Mouse (Mus musculus) layer of hippocampus, adult 2 months (tissue): ENCODE measurements around the gene Sfrp4. TPM values are rescaled to one million over a fixed set of nuclear protein-coding genes. Genes with fewer than 3 reads are reported as not detected.

ENCODE experiments used
- DNase-seq, 2 experiments: peaks; one replicate each; pipeline ENCODE4 v3.0.0; 2022; ENCODE audit warnings: low spot score in 2 of 2
- H3K27ac ChIP-seq: fragments of 200-600 bp; 2 replicates; pipeline ENCODE4 v1.8.1; 2022
- H3K4me3 ChIP-seq: fragments of 200-600 bp; 2 replicates; pipeline ENCODE4 v1.8.1; 2022; ENCODE audit warnings: mild to moderate bottlenecking
- CTCF ChIP-seq: fragments of 200-600 bp; conservative IDR thresholded peaks from 2 replicates; pipeline ENCODE4 v1.8.1; 2022; ENCODE audit warnings: antibody characterized with exemption, mild to moderate bottlenecking, moderate library complexity
- total RNA-seq, 2 experiments: library from RNA; stranded (reverse); gene quantifications; 2 replicates each; pipeline ENCODE4 v1.2.3; 2021

Gene Sfrp4
- total RNA-seq, 2 experiments from 2014 or later = 2.1 to 2.7 TPM

DNA sequence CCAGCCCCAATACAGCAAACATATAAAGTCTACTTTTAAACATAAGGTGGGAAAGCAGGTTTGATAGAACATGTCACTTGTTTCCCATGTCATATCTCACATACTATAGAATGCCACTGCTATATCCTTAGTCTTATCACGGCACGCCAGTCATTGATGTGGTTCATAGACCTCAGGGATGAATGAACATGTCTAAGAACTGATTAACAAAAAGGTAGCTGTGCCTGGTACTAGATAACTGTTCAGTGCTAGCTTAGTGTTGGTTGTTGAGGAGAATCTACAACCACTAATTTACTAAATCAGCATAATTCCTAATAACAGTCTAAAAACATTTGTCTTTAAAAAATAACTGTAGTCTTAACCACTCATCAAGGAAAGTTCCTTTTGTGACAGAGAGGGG, 26.9 kb downstream of the Sfrp4 start:
- Histone ChIP-seq H3K27ac (no peak overlapping the region), H3K4me3 (no peak overlapping the region)
- no peak for DNase-seq
- no peak for TF ChIP-seq CTCF

DNA sequence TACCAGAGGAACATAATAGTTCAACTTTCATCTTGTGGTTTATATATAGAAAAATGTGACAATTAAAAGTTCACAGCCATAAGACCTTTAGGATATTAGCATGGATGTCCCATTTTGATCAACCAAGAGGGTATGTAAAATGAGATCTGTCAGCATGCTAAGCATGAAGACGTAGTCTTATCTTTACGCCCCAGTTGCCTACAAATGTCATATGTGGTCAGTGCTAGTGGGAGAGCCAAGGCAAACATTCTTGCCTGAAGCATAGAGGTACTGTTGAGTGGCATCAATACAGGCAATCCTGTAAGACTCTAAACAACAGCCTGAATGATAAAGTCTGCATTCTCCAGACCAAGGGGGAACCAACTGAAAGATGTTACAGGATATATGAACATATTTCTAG, 29.5 kb downstream of the Sfrp4 start:
- Histone ChIP-seq H3K27ac (no peak overlapping the region), H3K4me3 (no peak overlapping the region)
- no peak for TF ChIP-seq CTCF
- DNase-seq = no peak

DNA sequence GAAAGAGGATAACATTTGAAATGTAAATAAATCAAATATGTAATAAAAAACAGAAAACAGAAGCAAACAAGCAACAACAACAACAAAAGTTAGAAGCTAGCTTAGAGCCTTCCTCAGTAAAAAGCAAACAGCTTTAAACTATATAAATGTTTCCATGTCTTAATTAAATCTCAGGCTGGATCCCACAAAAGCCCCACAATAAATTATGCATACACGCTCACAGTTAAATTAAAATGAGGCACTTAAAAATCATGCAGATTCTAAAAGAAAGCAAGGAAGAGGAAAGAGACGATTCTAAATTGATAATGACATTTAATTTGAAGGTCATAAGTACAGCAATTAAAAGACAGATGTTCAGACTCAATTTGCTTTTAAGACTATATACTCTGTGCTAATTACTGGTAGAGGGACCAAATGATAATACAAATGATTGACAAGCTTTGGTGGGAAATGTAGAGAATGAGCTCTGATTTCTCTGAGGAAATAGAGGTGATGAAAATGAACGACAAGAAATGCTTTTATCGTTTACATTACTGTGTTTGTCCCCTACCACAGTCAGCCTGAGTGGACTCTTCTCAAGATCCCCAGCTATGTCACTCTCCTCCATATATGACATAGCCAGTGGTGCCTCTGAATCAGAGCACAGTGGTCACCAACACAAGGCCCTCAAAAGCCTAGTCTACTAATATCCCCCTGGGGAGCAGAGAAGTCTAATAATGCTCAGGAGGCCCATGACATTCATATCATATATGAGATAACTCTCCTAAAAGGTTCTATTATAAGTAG, 45.6 kb downstream of the Sfrp4 start:
- DNase-seq = no peak
- no peak overlapping the region for H3K27ac ChIP-seq
- no peak for TF ChIP-seq CTCF
- no peak overlapping the region for H3K4me3 ChIP-seq

DNA sequence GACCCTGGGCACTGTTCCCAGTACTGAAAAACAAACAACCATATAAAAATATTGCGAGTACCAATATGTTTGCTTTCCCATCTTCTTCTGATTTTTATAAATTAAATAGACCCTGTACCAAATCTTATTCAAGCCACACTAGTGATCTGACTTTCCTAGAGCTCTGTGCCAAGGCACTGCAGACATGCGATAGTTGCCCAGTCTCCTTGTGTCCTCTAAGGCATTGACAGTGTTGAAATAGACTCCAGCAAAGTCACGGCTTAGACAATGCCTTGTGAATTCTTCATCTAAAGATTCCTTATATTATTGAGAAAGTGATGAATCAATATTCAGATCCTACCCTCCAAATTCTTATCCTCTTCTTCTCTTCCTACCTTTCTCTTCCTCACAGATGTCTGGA, 51.1 kb downstream of the Sfrp4 start:
- Histone ChIP-seq H3K4me3 (no peak overlapping the region), H3K27ac (no peak overlapping the region)
- DNase-seq = no peak
- TF ChIP-seq CTCF = no peak

DNA sequence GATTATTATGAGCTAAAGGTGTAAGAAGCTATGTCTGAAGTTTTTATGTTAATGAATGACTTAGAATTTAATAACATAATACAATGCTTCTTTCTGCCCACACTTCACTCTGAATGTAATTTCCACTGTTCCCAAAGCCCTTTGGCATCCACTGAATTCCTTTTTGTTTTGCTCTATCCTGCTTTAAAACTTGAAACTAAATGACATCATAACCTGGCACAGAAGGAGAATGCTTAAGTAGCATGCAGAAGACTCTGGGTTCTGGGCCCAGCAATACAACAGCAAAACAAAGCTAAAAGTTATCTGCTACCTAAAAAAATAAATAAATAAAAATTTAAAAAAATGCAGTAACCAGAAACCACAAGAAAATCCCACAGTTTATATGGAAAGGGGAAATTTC, 51.7 kb downstream of the Sfrp4 start:
- H3K4me3 ChIP-seq = no peak overlapping the region
- H3K27ac ChIP-seq = no peak overlapping the region
- no peak for DNase-seq
- no peak for TF ChIP-seq CTCF

Other genes starting within 250 kb of the Sfrp4 start
- 10 to 100 TPM; 59.9 to 64.9 TPM for gene Stard3nl, start 227.3 kb upstream of the Sfrp4 start, total RNA-seq
- 100 to 1,000 TPM; 113 to 117 TPM for gene Epdr1, start 3.2 kb upstream of the Sfrp4 start, total RNA-seq
- gene Nme8, start 74.7 kb downstream of the Sfrp4 start, total RNA-seq = not detected
- not detected for gene Gpr141, start 201.2 kb downstream of the Sfrp4 start, total RNA-seq